Mouse (Mus musculus) liver (tissue): ENCODE measurements at regions not wholly inside any gene's neighbourhood (a gene's known extent, or its start where the extent isn't known, plus 50 kb on each side); places are given as distances from the start of the nearest gene placed in this dataset.
"Not testable (repeated sequence)": the region's sequence is repeated elsewhere in the genome, so short reads cannot be mapped to it uniquely, and the experiment has no call there.

ENCODE experiments used
- DNase-seq: peaks from one replicate; pipeline ENCODE4 v3.0.0-alpha.2; 2020; ENCODE audit warnings: mixed read lengths

GRCm38 (mm10) chr3:147795116-147795515 is 942.9 kb downstream of the Ttll7 start:
- DNase-seq, result no peak

GRCm38 (mm10) chr3:147786555-147786954 is 934.4 kb downstream of the Ttll7 start:
- no peak for DNase-seq

GRCm38 (mm10) chr3:147750842-147751191 is 898.6 kb downstream of the Ttll7 start:
- DNase-seq, result no peak

GRCm38 (mm10) chr3:147749939-147750841 is 898.0 kb downstream of the Ttll7 start:
- no peak for DNase-seq

GRCm38 (mm10) chr3:147749442-147749841 is 897.3 kb downstream of the Ttll7 start:
- DNase-seq, result no peak

- DNase-seq, result no peak
These were observed 884.7 kb downstream of the Ttll7 start for GRCm38 (mm10) chr3:147736673-147737439.

- DNase-seq, result no peak
These were observed 864.2 kb downstream of the Ttll7 start for GRCm38 (mm10) chr3:147716391-147716790.

GRCm38 (mm10) chr3:147707401-147707801 is 855.2 kb downstream of the Ttll7 start:
- DNase-seq, result no peak

- DNase-seq, result no peak
These were observed 831.6 kb downstream of the Ttll7 start for GRCm38 (mm10) chr3:147683730-147684129.

GRCm38 (mm10) chr3:147680299-147680698 is 828.1 kb downstream of the Ttll7 start:
- no peak for DNase-seq

GRCm38 (mm10) chr3:147662572-147662971 is 810.4 kb downstream of the Ttll7 start:
- DNase-seq, result no peak

GRCm38 (mm10) chr3:147652849-147653248 is 800.7 kb downstream of the Ttll7 start:
- DNase-seq, result no peak

GRCm38 (mm10) chr3:147635486-147635885 is 783.3 kb downstream of the Ttll7 start:
- DNase-seq, result not testable (repeated sequence)

GRCm38 (mm10) chr3:147631151-147631550 is 779.0 kb downstream of the Ttll7 start:
- no peak for DNase-seq

- DNase-seq, result no peak
These were observed 731.6 kb downstream of the Ttll7 start for GRCm38 (mm10) chr3:147583697-147584315.

- DNase-seq, result no peak
These were observed 719.7 kb downstream of the Ttll7 start for GRCm38 (mm10) chr3:147571850-147572249.

- DNase-seq, result no peak
These were observed 693.3 kb downstream of the Ttll7 start for GRCm38 (mm10) chr3:147545329-147546006.

GRCm38 (mm10) chr3:147542285-147542684 is 690.1 kb downstream of the Ttll7 start:
- DNase-seq, result no peak

GRCm38 (mm10) chr3:147537584-147537983 is 685.4 kb downstream of the Ttll7 start:
- DNase-seq, result no peak

GRCm38 (mm10) chr3:147532196-147532595 is 680.0 kb downstream of the Ttll7 start:
- DNase-seq, result no peak

GRCm38 (mm10) chr3:147531608-147532180 is 679.5 kb downstream of the Ttll7 start:
- no peak for DNase-seq
